Mouse (Mus musculus) liver, adult (tissue): ENCODE data around the gene Alg14.

Source experiments
- GATA4 ChIP-seq: IDR thresholded peaks from 2 replicates; pipeline ENCODE4 v1.6.1; 2014; ENCODE audit warnings: mild to moderate bottlenecking, low read length; ENCODE audit not compliant: insufficient replicate concordance

Gene Alg14

DNA sequence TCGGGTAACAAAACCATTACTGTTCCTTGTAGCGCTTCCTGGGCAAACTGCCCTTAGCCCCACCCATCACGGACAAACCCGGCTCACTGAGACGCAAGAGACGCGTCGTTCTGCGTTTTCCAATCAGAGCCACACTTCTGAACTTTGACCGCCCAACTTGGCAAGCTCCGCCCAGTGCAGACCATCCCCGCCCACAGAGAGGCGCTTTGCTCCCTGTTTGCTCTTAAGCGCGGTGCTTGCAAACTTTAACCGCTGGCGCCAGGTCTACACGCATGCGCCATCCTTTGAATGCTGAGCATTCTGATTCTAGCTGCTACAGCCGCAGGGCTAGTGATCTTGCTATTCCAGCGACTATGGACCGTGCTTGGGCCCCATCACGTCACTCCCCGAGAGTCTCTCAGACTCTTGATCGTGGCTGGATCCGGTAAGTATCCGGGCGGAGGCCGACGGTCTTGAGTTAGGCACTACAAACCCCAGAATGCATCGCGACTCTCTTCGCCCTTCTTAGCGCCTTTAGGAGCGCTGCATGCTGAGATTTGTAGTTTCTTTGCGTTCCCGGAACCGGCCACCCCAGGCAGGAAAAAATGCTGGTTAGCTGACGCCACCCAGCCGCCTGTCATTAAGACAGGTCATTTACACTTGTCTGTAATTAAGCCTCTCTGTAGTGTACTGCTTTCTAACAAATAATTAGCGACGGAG, at the start of gene Alg14:
Alg14 (plus strand) TSS at position 214 of the 699 bp plus-strand sequence.
- TF ChIP-seq GATA4 = no peak

DNA sequence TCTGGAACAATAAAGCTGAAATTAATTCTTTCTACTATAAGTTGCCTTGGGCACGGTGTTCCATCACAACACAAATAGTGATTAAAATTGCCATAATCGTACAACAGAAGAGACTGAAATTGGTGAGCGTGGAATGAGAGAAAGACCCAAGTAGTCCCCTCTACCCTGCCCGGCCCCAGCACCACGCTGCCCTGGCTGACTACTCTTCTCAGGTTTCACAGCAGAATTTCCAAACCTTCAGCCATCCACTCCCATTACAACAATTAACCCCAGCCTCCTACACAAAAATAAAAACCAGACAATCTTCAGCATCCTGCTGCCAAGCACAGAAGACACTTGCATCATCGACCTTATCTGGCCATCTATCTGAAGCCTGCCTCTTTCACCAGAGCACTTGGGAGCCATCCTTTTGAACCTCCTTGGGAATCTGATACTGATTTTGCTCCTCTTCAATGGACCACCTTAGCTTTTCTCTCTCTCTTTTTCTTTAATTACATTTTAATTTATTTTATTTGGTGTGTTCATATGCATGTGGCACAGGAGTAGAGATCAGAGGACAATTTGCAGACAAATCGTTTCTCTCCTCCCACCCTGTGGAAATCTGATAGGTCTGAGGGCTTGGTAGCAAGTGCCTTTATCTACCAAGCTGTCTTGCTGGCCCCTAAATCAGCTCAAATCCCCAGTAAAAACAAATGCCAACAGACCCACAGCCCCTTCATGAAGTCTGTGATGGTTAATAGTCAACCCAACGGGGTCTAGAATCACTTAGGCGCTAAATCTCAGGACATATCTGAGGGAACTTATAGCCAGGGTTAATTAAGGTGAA, 49.2 kb upstream of the Alg14 start:
- 0 out of 2 replicates have a peak, but pooled peaks have one; percentile 13 for TF ChIP-seq GATA4

DNA sequence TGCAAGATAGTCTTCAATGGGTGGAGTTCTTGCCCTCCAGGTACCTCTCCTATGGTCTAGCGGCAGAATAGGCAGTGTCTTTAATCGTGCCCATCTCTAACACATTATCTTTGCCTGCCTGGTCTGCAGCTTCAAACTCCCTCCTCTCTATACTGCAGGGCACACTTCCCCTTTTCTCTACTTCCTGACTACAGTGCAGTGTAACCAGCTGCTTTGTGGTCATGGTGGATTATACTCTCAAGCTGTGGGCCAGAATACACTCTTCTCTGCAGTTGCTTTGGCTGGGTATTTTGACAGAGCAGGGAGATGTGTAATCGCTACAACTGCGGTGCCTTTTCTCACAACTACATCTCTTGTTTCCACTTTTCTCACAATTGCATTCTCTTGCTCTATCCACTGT, 48.6 kb upstream of the Alg14 start:
- no peak for TF ChIP-seq GATA4

DNA sequence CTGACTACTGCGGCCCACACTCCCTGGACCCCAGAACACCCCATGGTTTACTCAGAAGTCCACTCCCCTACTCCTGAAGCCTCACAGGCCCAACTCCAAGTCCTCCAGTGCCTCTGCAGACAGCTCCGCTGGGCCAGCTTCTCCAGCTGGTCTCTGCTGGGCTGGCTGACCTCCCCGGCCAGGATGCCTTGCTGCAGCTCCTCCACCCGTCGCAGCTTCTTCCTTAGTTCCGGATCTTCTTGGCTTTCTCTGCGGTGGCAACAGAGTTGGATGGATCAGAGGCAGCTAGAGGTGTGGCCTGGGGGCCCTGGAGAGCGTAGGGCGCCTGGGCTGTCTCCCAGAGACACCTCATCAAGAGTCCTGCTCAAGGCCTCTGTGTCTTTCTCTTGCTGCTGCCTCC, 41.5 kb upstream of the Alg14 start:
- TF ChIP-seq GATA4 = no peak

GRCm38 (mm10) chr3:121250576-121251433, 40.8 kb upstream of the Alg14 start:
- TF ChIP-seq GATA4 = no peak

GRCm38 (mm10) chr3:121255501-121255900, 36.1 kb upstream of the Alg14 start:
- no peak for TF ChIP-seq GATA4

- no peak for TF ChIP-seq GATA4
Measured at GRCm38 (mm10) chr3:121256131-121256530, 35.4 kb upstream of the Alg14 start.

- no peak for TF ChIP-seq GATA4
Measured at GRCm38 (mm10) chr3:121257418-121257817, 34.2 kb upstream of the Alg14 start.

DNA sequence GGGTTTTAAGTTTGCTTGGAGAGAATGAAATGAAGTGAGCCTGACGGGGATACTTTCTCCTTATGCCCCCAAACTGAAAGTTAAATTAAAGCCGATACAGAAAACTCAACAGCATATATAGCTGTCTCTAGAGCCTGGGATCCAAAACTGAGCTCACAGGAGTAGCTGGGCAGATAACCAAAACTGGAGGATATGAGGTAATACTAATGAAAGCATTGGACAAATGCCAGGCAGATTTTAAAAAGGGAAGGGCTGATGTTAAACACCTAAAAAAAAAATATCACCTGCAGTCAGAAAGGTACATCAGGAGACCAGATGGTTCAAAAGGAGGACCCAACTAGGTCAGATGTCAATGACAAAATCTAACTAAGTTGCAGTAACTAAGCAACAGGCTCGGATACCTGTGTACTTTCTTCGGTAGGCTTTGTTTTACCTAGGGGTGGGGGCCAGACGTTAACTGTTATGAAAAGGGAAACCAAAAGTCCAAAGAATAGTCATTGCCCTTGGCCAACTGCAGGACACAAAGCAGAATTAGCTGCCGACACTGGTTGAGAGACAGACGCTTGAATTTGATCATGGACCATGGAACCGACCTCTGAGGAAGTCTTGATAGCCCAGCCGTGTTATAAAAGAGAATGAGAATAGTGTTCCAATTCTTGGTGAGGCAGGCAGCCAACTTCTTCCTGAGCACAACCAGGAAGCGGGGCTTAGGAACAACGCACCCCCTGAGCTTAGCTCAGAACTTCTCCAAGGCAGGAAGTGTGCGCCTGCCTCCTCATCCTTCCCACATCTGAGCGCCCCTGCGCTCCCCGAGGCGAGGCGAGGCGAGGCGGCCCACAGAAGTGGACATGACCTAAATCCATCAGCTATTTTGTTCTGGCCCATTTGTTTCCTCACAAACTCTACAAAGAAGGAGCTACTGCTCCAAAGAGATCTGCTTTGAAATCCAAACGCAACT, 32.8 kb upstream of the Alg14 start:
- no peak; the same call in 1 of the 2 replicates for TF ChIP-seq GATA4

DNA sequence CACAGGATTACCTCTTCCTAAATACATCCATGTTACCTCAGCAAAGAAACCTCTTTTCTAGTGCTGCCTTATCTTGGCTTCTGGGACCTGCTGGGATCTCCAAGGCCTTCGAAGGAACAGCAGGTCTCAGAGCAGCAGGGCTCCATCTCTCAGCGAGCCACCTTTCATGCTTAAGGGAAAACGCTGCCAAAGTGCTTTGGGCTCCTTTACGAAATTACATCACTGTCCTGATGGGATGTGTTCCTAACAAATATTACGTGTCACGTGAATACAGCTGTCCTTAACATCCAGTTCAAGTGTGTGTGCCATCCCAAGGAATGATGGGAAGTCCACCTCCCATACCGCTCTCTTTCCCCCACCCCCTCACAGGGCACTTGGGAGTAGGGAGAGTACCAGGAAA, 31.5 kb upstream of the Alg14 start:
- TF ChIP-seq GATA4 = no peak

DNA sequence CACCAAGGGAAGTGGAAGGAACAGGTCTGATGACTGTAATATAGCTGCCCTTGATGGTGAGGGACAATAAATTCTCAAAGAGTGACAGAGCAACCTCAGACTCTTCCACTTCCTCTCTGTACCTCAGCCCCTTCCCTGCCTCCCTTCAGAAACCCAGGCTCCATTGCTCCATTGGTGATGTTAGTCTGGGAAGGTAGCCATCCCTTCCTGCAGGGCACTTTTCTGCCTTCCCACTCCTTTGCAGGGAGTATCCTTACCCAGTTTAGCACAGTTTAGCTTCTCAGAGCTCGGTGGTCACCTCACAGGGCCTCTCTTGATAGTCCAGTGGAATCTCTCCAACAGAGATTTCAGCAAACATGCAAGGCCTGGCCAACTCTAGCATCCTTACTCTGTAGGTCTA, 30.7 kb upstream of the Alg14 start:
- no peak for TF ChIP-seq GATA4

GRCm38 (mm10) chr3:121261251-121261650, 30.3 kb upstream of the Alg14 start:
- TF ChIP-seq GATA4 = no peak

DNA sequence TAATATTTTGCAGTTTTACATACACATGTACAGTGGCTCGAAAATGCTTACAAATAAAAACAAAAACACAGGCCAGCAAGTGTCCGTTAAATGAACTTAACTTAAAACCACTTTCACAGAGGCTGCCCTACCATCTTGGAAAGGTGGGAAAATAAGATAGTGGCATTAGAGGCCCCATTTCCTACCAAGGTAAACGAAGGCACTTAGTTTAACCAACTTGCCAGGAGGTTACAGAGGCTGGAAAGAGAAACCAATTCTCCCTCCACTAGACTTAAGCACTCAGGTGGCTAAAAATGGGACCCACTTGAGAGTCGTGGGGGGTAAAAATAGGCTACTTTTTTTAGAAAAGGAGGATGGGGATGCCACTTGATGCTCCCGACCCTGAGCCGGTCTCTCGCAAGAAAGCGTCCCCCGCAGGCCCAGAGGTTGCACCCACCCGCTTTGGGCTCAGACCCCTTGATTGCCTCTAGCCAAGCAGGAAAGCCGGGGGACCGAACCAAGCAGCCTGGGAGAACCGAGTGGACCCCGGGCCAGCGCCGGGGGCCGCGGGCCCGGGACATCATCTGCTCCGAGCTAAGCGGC, 29.5 kb upstream of the Alg14 start:
- no peak for TF ChIP-seq GATA4
